Mouse (Mus musculus) cerebellum, adult 2 months (tissue): ENCODE measurements around the gene Dclk1. TPM values are rescaled to one million over a fixed set of nuclear protein-coding genes. Genes with fewer than 3 reads are reported as not detected.
A peak's percentile ranks its signal among the peaks of the same experiment; 100 is the strongest.

ENCODE experiments used
- DNase-seq, 2 experiments: peaks; one replicate each; pipeline ENCODE4 v3.0.0; 2021
- H3K27ac ChIP-seq: fragments of 200-500 bp; 2 replicates; pipeline ENCODE4 v1.5.1; 2012; ENCODE audit warnings: low read length, control low read depth, inconsistent platforms; ENCODE audit not compliant: insufficient read depth
- H3K27me3 ChIP-seq: fragments of 200-500 bp; 2 replicates; pipeline ENCODE4 v1.6.1; 2012; ENCODE audit warnings: inconsistent platforms, mild to moderate bottlenecking, low read length, moderate library complexity; ENCODE audit not compliant: control insufficient read depth, insufficient read depth
- H3K4me1 ChIP-seq: fragments of 200-500 bp; 2 replicates; pipeline ENCODE4 v1.6.1; 2011; ENCODE audit warnings: low read length; ENCODE audit not compliant: control insufficient read depth, insufficient read depth
- H3K4me3 ChIP-seq: fragments of 200-500 bp; replicated peaks from 2 replicates; pipeline ENCODE3; 2011; ENCODE audit warnings: mild to moderate bottlenecking, low read depth, low read length, control low read depth; ENCODE audit not compliant: insufficient read depth
- CTCF ChIP-seq: fragments of 200-500 bp; IDR thresholded peaks from 2 replicates; pipeline ENCODE4 v1.5.1; 2011; ENCODE audit warnings: low read depth, mild to moderate bottlenecking, control low read depth, low read length, moderate library complexity, borderline replicate concordance; ENCODE audit not compliant: insufficient read depth
- POLR2A ChIP-seq: fragments of 200-500 bp; IDR thresholded peaks from 2 replicates; pipeline ENCODE4 v1.6.1; 2011; ENCODE audit warnings: low read length, control low read depth, borderline replicate concordance; ENCODE audit not compliant: insufficient read depth
- WGBS: fragments of 180-500 bp; shearing (Covaris S2); methylation state at CpG from one replicate; pipeline ENCODE4 v1.1.7; 2018; 5-methylcytosine and 5-hydroxymethylcytosine counted together
- polyA plus RNA-seq: library from polyadenylated mRNA; depleted of rRNA; stranded (reverse); fragments of >200 nt; gene quantifications from 2 replicates; pipeline ENCODE4 v1.2.3, GENCODE M21; 2012

The Dclk1 gene
- polyA plus RNA-seq, 1 experiment, result 125 TPM

GRCm38 (mm10) chr3:55418845-55419244, 176.7 kb downstream of the Dclk1 start:
- H3K4me1 ChIP-seq, result peaks cover 7% of the 10 kb centered on the region; the same call in 1 of the 2 replicates
- no peak for TF ChIP-seq CTCF
- TF ChIP-seq POLR2A, result no peak
- no peak overlapping the region for H3K27ac ChIP-seq
- H3K4me3 ChIP-seq, result no peak overlapping the region
- no peaks in the 10 kb centered on the region for H3K27me3 ChIP-seq
- no peak for DNase-seq
- 84% methylated on average over 6 of the region's 6 CpGs for WGBS

- peaks cover 7% of the 10 kb centered on the region; the same call in 1 of the 2 replicates for H3K4me1 ChIP-seq
- TF ChIP-seq CTCF (no peak), POLR2A (no peak)
- 74% methylated on average over 3 of the region's 3 CpGs for WGBS
- H3K27me3 ChIP-seq, result no peaks in the 10 kb centered on the region
- H3K4me3 ChIP-seq, result no peak overlapping the region
- no peak for DNase-seq
- H3K27ac ChIP-seq, result no peak overlapping the region
These were observed 177.2 kb downstream of the Dclk1 start for GRCm38 (mm10) chr3:55419334-55419733.

- 67% methylated on average over 8 of the region's 8 CpGs for WGBS
- Histone ChIP-seq H3K4me3 (no peak overlapping the region), H3K27ac (no peak overlapping the region), H3K4me1 (peaks cover 7% of the 10 kb centered on the region; the same call in 1 of the 2 replicates), H3K27me3 (no peaks in the 10 kb centered on the region)
- TF ChIP-seq CTCF, result no peak
- TF ChIP-seq POLR2A, result no peak
- DNase-seq, result no peak
These were observed 178.4 kb downstream of the Dclk1 start for GRCm38 (mm10) chr3:55420436-55421083.

- WGBS, result 32% methylated on average over 11 of the region's 11 CpGs
- no peaks in the 10 kb centered on the region for H3K27me3 ChIP-seq
- H3K4me3 ChIP-seq, result no peak overlapping the region
- no peak for DNase-seq
- H3K4me1 ChIP-seq, result peaks cover 7% of the 10 kb centered on the region; the same call in 1 of the 2 replicates
- no peak overlapping the region for H3K27ac ChIP-seq
- no peak for TF ChIP-seq CTCF
- no peak for TF ChIP-seq POLR2A
These were observed 181.7 kb downstream of the Dclk1 start for GRCm38 (mm10) chr3:55423640-55424397.

- 63% methylated on average over 2 of the region's 2 CpGs for WGBS
- no peak for TF ChIP-seq CTCF
- no peak for TF ChIP-seq POLR2A
- no peaks in the 10 kb centered on the region for H3K27me3 ChIP-seq
- DNase-seq, result no peak
- no peaks in the 10 kb centered on the region for H3K4me1 ChIP-seq
- H3K27ac ChIP-seq, result no peak overlapping the region
- no peak overlapping the region for H3K4me3 ChIP-seq
These were observed 187.9 kb downstream of the Dclk1 start for GRCm38 (mm10) chr3:55430022-55430549.

GRCm38 (mm10) chr3:55431223-55431622, 189.1 kb downstream of the Dclk1 start:
- Histone ChIP-seq H3K4me1 (no peaks in the 10 kb centered on the region), H3K4me3 (no peak overlapping the region), H3K27ac (no peak overlapping the region), H3K27me3 (no peaks in the 10 kb centered on the region)
- TF ChIP-seq CTCF, result no peak
- TF ChIP-seq POLR2A, result no peak
- no peak for DNase-seq
- WGBS, result 82% methylated on average over 3 of the region's 3 CpGs

GRCm38 (mm10) chr3:55434276-55434675, 192.1 kb downstream of the Dclk1 start:
- no peaks in the 10 kb centered on the region for H3K27me3 ChIP-seq
- H3K4me1 ChIP-seq, result peaks cover 3% of the 10 kb centered on the region
- no peak for DNase-seq
- TF ChIP-seq CTCF (no peak), POLR2A (no peak)
- no peak overlapping the region for H3K4me3 ChIP-seq
- WGBS, result 82% methylated on average over 1 of the region's 1 CpGs
- H3K27ac ChIP-seq, result no peak overlapping the region

- no peak for TF ChIP-seq POLR2A
- TF ChIP-seq CTCF, result no peak
- no peak for DNase-seq
- no peak overlapping the region for H3K4me3 ChIP-seq
- WGBS, result 86% methylated on average over 7 of the region's 7 CpGs
- peaks cover 38% of the 10 kb centered on the region for H3K4me1 ChIP-seq
- H3K27me3 ChIP-seq, result no peaks in the 10 kb centered on the region
- peak overlapping the region; percentile 45; the same call in 1 of the 2 replicates for H3K27ac ChIP-seq
These were observed 196.8 kb downstream of the Dclk1 start for GRCm38 (mm10) chr3:55438824-55439446.
